Mouse (Mus musculus): ENCODE results near the gene Cyp19a1. TPM values are rescaled to one million over a fixed set of nuclear protein-coding genes. Genes with fewer than 3 reads are reported as not detected.

The Cyp19a1 gene
- polyA plus RNA-seq, 1 experiment from 2014 or later = not detected

GRCm38 (mm10) chr9:54191435-54191834 lies 76.5 kb downstream of the Cyp19a1 start:
- 55% methylated on average over 3 of the region's 3 CpGs for WGBS
- Histone ChIP-seq H3K4me3 (ENCODE audit: low read depth, low read length) (no peak overlapping the region), H3K4me2 (replicated peaks; ENCODE audit: low read depth, low read length) (no peak overlapping the region), H3K4me1 (ENCODE audit: insufficient read depth, low read depth, low read length) (no peaks in the 10 kb centered on the region), H3K27ac (ENCODE audit: low read length) (no peak overlapping the region), H3K36me3 (ENCODE audit: insufficient read depth, low read length) (no peaks in the 10 kb centered on the region), H3K9ac (replicated peaks; ENCODE audit: low read depth) (no peak overlapping the region), H3K9me3 (ENCODE audit: low read length) (no peaks in the 10 kb centered on the region), H3K27me3 (replicated peaks; ENCODE audit: insufficient read depth, low read length) (no peaks in the 10 kb centered on the region)
- DNase-seq (ENCODE audit: low spot score) (no peak), ATAC-seq (no peak)
- TF ChIP-seq CTCF (IDR thresholded peaks at IDR 0.05) (no peak), EP300 (IDR thresholded peaks at IDR 0.05) (no peak)

- no peaks in the 10 kb centered on the region for H3K9me3 ChIP-seq (ENCODE audit: low read length)
- H3K27ac ChIP-seq (ENCODE audit: low read length) = no peak overlapping the region
- TF ChIP-seq CTCF (IDR thresholded peaks at IDR 0.05) (no peak), EP300 (IDR thresholded peaks at IDR 0.05) (no peak)
- H3K27me3 ChIP-seq (replicated peaks; ENCODE audit: insufficient read depth, low read length) = no peaks in the 10 kb centered on the region
- H3K9ac ChIP-seq (replicated peaks; ENCODE audit: low read depth) = no peak overlapping the region
- 75% methylated on average over 7 of the region's 7 CpGs for WGBS
- H3K4me3 ChIP-seq (ENCODE audit: low read depth, low read length) = no peak overlapping the region
- H3K36me3 ChIP-seq (ENCODE audit: insufficient read depth, low read length) = no peaks in the 10 kb centered on the region
- H3K4me1 ChIP-seq (ENCODE audit: insufficient read depth, low read depth, low read length) = no peaks in the 10 kb centered on the region
- DNase-seq (ENCODE audit: low spot score) (no peak), ATAC-seq (no peak)
- no peak overlapping the region for H3K4me2 ChIP-seq (replicated peaks; ENCODE audit: low read depth, low read length)
Observed at GRCm38 (mm10) chr9:54182484-54182883, 85.4 kb downstream of the Cyp19a1 start.

GRCm38 (mm10) chr9:54181330-54181729 lies 86.6 kb downstream of the Cyp19a1 start:
- TF ChIP-seq EP300 (IDR thresholded peaks at IDR 0.05) = no peak
- peak; percentile 67 for TF ChIP-seq CTCF (IDR thresholded peaks at IDR 0.05)

GRCm38 (mm10) chr9:54180216-54180615 lies 87.7 kb downstream of the Cyp19a1 start:
- H3K9ac ChIP-seq (replicated peaks; ENCODE audit: low read depth) = no peak overlapping the region
- ATAC-seq (no peak), DNase-seq (ENCODE audit: low spot score) (no peak)
- no peaks in the 10 kb centered on the region for H3K27me3 ChIP-seq (replicated peaks; ENCODE audit: insufficient read depth, low read length)
- no peaks in the 10 kb centered on the region for H3K4me1 ChIP-seq (ENCODE audit: insufficient read depth, low read depth, low read length)
- no peak for TF ChIP-seq EP300 (IDR thresholded peaks at IDR 0.05)
- TF ChIP-seq CTCF (IDR thresholded peaks at IDR 0.05) = no peak
- 68% methylated on average over 17 of the region's 17 CpGs for WGBS
- no peaks in the 10 kb centered on the region for H3K36me3 ChIP-seq (ENCODE audit: insufficient read depth, low read length)
- no peak overlapping the region for H3K4me3 ChIP-seq (ENCODE audit: low read depth, low read length)
- no peak overlapping the region for H3K4me2 ChIP-seq (replicated peaks; ENCODE audit: low read depth, low read length)
- no peak overlapping the region for H3K27ac ChIP-seq (ENCODE audit: low read length)
- H3K9me3 ChIP-seq (ENCODE audit: low read length) = no peaks in the 10 kb centered on the region

More at GRCm38 (mm10) chr9:54181330-54181729, 86.6 kb downstream of the Cyp19a1 start:
- H3K27ac ChIP-seq (ENCODE audit: low read length) = no peak overlapping the region
- H3K27me3 ChIP-seq (replicated peaks; ENCODE audit: insufficient read depth, low read length) = no peaks in the 10 kb centered on the region
- H3K4me1 ChIP-seq (ENCODE audit: insufficient read depth, low read depth, low read length) = no peaks in the 10 kb centered on the region
- H3K4me2 ChIP-seq (replicated peaks; ENCODE audit: low read depth, low read length) = no peak overlapping the region
- no peaks in the 10 kb centered on the region for H3K9me3 ChIP-seq (ENCODE audit: low read length)
- DNase-seq (ENCODE audit: low spot score) (peak; percentile 43), ATAC-seq (no peak)
- H3K4me3 ChIP-seq (ENCODE audit: low read depth, low read length) = no peak overlapping the region
- 17% methylated on average over 2 of the region's 2 CpGs for WGBS
- H3K36me3 ChIP-seq (ENCODE audit: insufficient read depth, low read length) = no peaks in the 10 kb centered on the region
- H3K9ac ChIP-seq (replicated peaks; ENCODE audit: low read depth) = no peak overlapping the region

GRCm38 (mm10) chr9:54169489-54169888 lies 98.4 kb downstream of the Cyp19a1 start:
- WGBS = 41% methylated on average over 5 of the region's 5 CpGs
- Histone ChIP-seq H3K27ac (ENCODE audit: low read length) (no peak overlapping the region), H3K4me1 (ENCODE audit: insufficient read depth, low read depth, low read length) (no peaks in the 10 kb centered on the region), H3K27me3 (replicated peaks; ENCODE audit: insufficient read depth, low read length) (no peaks in the 10 kb centered on the region), H3K9ac (replicated peaks; ENCODE audit: low read depth) (no peak overlapping the region), H3K9me3 (ENCODE audit: low read length) (no peaks in the 10 kb centered on the region), H3K4me3 (ENCODE audit: low read depth, low read length) (no peak overlapping the region), H3K4me2 (replicated peaks; ENCODE audit: low read depth, low read length) (no peak overlapping the region), H3K36me3 (ENCODE audit: insufficient read depth, low read length) (no peaks in the 10 kb centered on the region)
- TF ChIP-seq CTCF (IDR thresholded peaks at IDR 0.05) = peak; percentile 62
- TF ChIP-seq EP300 (IDR thresholded peaks at IDR 0.05) = no peak
- DNase-seq (ENCODE audit: low spot score) (peak; percentile 12), ATAC-seq (no peak)

- TF ChIP-seq EP300 (IDR thresholded peaks at IDR 0.05) (no peak), CTCF (IDR thresholded peaks at IDR 0.05) (no peak)
- Histone ChIP-seq H3K27me3 (replicated peaks; ENCODE audit: insufficient read depth, low read length) (no peaks in the 10 kb centered on the region), H3K9ac (replicated peaks; ENCODE audit: low read depth) (no peak overlapping the region), H3K27ac (ENCODE audit: low read length) (no peak overlapping the region), H3K4me1 (ENCODE audit: insufficient read depth, low read depth, low read length) (no peaks in the 10 kb centered on the region), H3K4me2 (replicated peaks; ENCODE audit: low read depth, low read length) (no peak overlapping the region), H3K9me3 (ENCODE audit: low read length) (no peaks in the 10 kb centered on the region), H3K36me3 (ENCODE audit: insufficient read depth, low read length) (no peaks in the 10 kb centered on the region), H3K4me3 (ENCODE audit: low read depth, low read length) (no peak overlapping the region)
- DNase-seq (ENCODE audit: low spot score) (no peak), ATAC-seq (no peak)
- 67% methylated on average over 10 of the region's 10 CpGs for WGBS
Observed at GRCm38 (mm10) chr9:54168425-54168824, 99.5 kb downstream of the Cyp19a1 start.

GRCm38 (mm10) chr9:54163117-54163516 lies 104.8 kb downstream of the Cyp19a1 start:
- ATAC-seq = no peak
- H3K4me2 ChIP-seq (replicated peaks; ENCODE audit: low read depth, low read length) = no peak overlapping the region
- no peaks in the 10 kb centered on the region for H3K36me3 ChIP-seq (ENCODE audit: insufficient read depth, low read length)
- no peaks in the 10 kb centered on the region for H3K9me3 ChIP-seq (ENCODE audit: low read length)
- no peak overlapping the region for H3K27ac ChIP-seq (ENCODE audit: low read length)
- no peaks in the 10 kb centered on the region for H3K27me3 ChIP-seq (replicated peaks; ENCODE audit: insufficient read depth, low read length)
- TF ChIP-seq CTCF (IDR thresholded peaks at IDR 0.05) = peak; percentile 44
- no peak for TF ChIP-seq EP300 (IDR thresholded peaks at IDR 0.05)
- no peaks in the 10 kb centered on the region for H3K4me1 ChIP-seq (ENCODE audit: insufficient read depth, low read depth, low read length)
- no peak overlapping the region for H3K4me3 ChIP-seq (ENCODE audit: low read depth, low read length)
- 66% methylated on average over 5 of the region's 5 CpGs for WGBS
- H3K9ac ChIP-seq (replicated peaks; ENCODE audit: low read depth) = no peak overlapping the region
- no peak for DNase-seq (ENCODE audit: low spot score)
